8 mouse cellular contexts compared by ENCODE assay signal in genomic region chr5:134100232-134100771, GRCm38 (mm10). TPM values are rescaled to one million over a fixed set of nuclear protein-coding genes. Genes with fewer than 3 reads are reported as not detected.
A peak's percentile ranks its signal among the peaks of the same experiment; 100 is the strongest.
DNase-seq lines count a peak whose midpoint lies in the region; ATAC-seq and TF ChIP-seq lines count a peak whose summit lies in the region.

No protein-coding gene starts in this region.

- peak overlapping the region; percentile 17 to 85 for H3K4me3 ChIP-seq in heart, embryonic 14.5 days (ENCODE audit: control insufficient read depth in 1 of 2, insufficient read depth in 1 of 2, low read depth in 1 of 2, low read length in 2 of 2)
- H3K4me3 ChIP-seq in bone marrow macrophage, adult 2 months (ENCODE audit: insufficient read depth, low read length): peak overlapping the region; percentile 75
- peak overlapping the region; percentile 63 for H3K4me3 ChIP-seq in embryonic fibroblast, embryonic 13.5 days (ENCODE audit: insufficient read depth, low read length)
- peak overlapping the region; percentile 85 for H3K4me3 ChIP-seq in kidney, embryonic 16.5 days (ENCODE audit: low read length)
- peak overlapping the region; percentile 89 for H3K4me3 ChIP-seq in midbrain, embryonic 16.5 days (ENCODE audit: low read depth, low read length)

- TF ChIP-seq CTCF in bone marrow macrophage, adult 2 months (IDR thresholded peaks at IDR 0.05; ENCODE audit: low read depth, low read length): no peak
- TF ChIP-seq CTCF in embryonic fibroblast, embryonic 13.5 days (IDR thresholded peaks at IDR 0.05; ENCODE audit: borderline replicate concordance, insufficient read depth, low read length): no peak

- no peak overlapping the region for H3K27ac ChIP-seq in heart, embryonic 14.5 days (replicated peaks in 1 of 2; ENCODE audit: control insufficient read depth in 1 of 2, insufficient read depth in 1 of 2, low read depth in 2 of 2, low read length in 2 of 2)
- no peak overlapping the region for H3K27ac ChIP-seq in bone marrow macrophage, adult 2 months (ENCODE audit: insufficient read depth, low read depth, low read length)
- no peak overlapping the region for H3K27ac ChIP-seq in embryonic fibroblast, embryonic 13.5 days (ENCODE audit: insufficient read depth, low read length)
- no peak overlapping the region for H3K27ac ChIP-seq in kidney, embryonic 16.5 days (ENCODE audit: low read length)
- peak overlapping the region; percentile 91 for H3K27ac ChIP-seq in midbrain, embryonic 16.5 days (ENCODE audit: low read length)

- no peaks in the 10 kb centered on the region for H3K36me3 ChIP-seq in heart, embryonic 14.5 days (ENCODE audit: control insufficient read depth, insufficient read depth, low read length)
- no peaks in the 10 kb centered on the region for H3K36me3 ChIP-seq in kidney, embryonic 16.5 days (ENCODE audit: insufficient read depth, low read length)
- no peaks in the 10 kb centered on the region for H3K36me3 ChIP-seq in midbrain, embryonic 16.5 days (ENCODE audit: control insufficient read depth, insufficient read depth, low read length)

- peaks cover 3% of the 10 kb centered on the region; the same call in 1 of the 2 replicates for H3K9me3 ChIP-seq in heart, embryonic 14.5 days (ENCODE audit: control insufficient read depth, low read length)
- no peaks in the 10 kb centered on the region for H3K9me3 ChIP-seq in kidney, embryonic 16.5 days (ENCODE audit: low read length)
- no peaks in the 10 kb centered on the region for H3K9me3 ChIP-seq in midbrain, embryonic 16.5 days (replicated peaks; ENCODE audit: control insufficient read depth, low read length, poor library complexity, severe bottlenecking)

- H3K4me1 ChIP-seq in heart, embryonic 14.5 days (ENCODE audit: control insufficient read depth in 2 of 2, insufficient read depth in 2 of 2, low read length in 2 of 2): peaks cover 2 to 26% of the 10 kb centered on the region in 2 experiments; a peak in 3 of 4 replicates
- peaks cover 26% of the 10 kb centered on the region for H3K4me1 ChIP-seq in bone marrow macrophage, adult 2 months (ENCODE audit: control insufficient read depth, insufficient read depth, low read length)
- peaks cover 12% of the 10 kb centered on the region; the same call in 1 of the 2 replicates for H3K4me1 ChIP-seq in embryonic fibroblast, embryonic 13.5 days (ENCODE audit: control insufficient read depth, insufficient read depth, low read length)
- peaks cover 30% of the 10 kb centered on the region for H3K4me1 ChIP-seq in kidney, embryonic 16.5 days (ENCODE audit: insufficient read depth, low read length)
- H3K4me1 ChIP-seq in midbrain, embryonic 16.5 days (ENCODE audit: control insufficient read depth, insufficient read depth, low read length): peaks cover 27% of the 10 kb centered on the region

- no peaks in the 10 kb centered on the region for H3K27me3 ChIP-seq in heart, embryonic 14.5 days (ENCODE audit: control insufficient read depth, insufficient read depth, low read length)
- no peaks in the 10 kb centered on the region for H3K27me3 ChIP-seq in kidney, embryonic 16.5 days (ENCODE audit: insufficient read depth, low read length)
- H3K27me3 ChIP-seq in midbrain, embryonic 16.5 days (ENCODE audit: control insufficient read depth, insufficient read depth, low read depth, low read length): no peaks in the 10 kb centered on the region

- no peak for TF ChIP-seq POLR2A in bone marrow macrophage, adult 2 months (IDR thresholded peaks at IDR 0.05; ENCODE audit: borderline replicate concordance, low read depth, low read length)
- TF ChIP-seq POLR2A in embryonic fibroblast, embryonic 13.5 days (IDR thresholded peaks at IDR 0.05; ENCODE audit: low read depth, low read length): no peak

- 4% methylated on average over 17 of the region's 17 CpGs for WGBS in heart, embryonic 14.5 days
- under 1% methylated on average over 16 of the region's 17 CpGs for WGBS in kidney, embryonic 16.5 days
- WGBS in midbrain, embryonic 16.5 days: under 1% methylated on average over 15 of the region's 17 CpGs

- intact Hi-C loops in heart, postnatal 36 days (cut with DNase I): no loop called here

- no peak for ATAC-seq in heart, embryonic 14.5 days (ENCODE audit: insufficient number of reproducible peaks, insufficient read depth, low FRiP score, low read depth)
- no peak for ATAC-seq in kidney, embryonic 16.5 days (ENCODE audit: low FRiP score, low TSS enrichment)
- ATAC-seq in midbrain, embryonic 16.5 days: peak; percentile 16; the same call in 1 of the 2 replicates

- H3K4me2 ChIP-seq in heart, embryonic 14.5 days (ENCODE audit: low read length): peak overlapping the region; percentile 93
- H3K4me2 ChIP-seq in kidney, embryonic 16.5 days (replicated peaks; ENCODE audit: low read depth, low read length): peak overlapping the region; percentile 96
- peak overlapping the region; percentile 76 for H3K4me2 ChIP-seq in midbrain, embryonic 16.5 days (ENCODE audit: low read length)

- DNase-seq in heart, postnatal 36 days: no peak
- no peak for DNase-seq in urinary bladder, postnatal 14 days (ENCODE audit: low spot score)
- no peak for DNase-seq in urinary bladder, adult 2 months (ENCODE audit: low spot score)

- H3K9ac ChIP-seq in heart, embryonic 14.5 days (ENCODE audit: low read length): peak overlapping the region; percentile 93
- H3K9ac ChIP-seq in kidney, embryonic 16.5 days (replicated peaks; ENCODE audit: low read length): peak overlapping the region; percentile 87
- peak overlapping the region; percentile 90 for H3K9ac ChIP-seq in midbrain, embryonic 16.5 days (ENCODE audit: low read depth, low read length)

RNA-seq across cellular contexts. Expression of gene Castor2, which starts 0.8 kb away (rescaled TPM):
- polyA plus RNA-seq in heart, embryonic 14.5 days (2014; fragmentation: Nextera tagmentation; extraction: Ambion mirVana): 6.2 and 7.7 TPM in 2 replicates
- 10 to 100 TPM; 24.9 to 30.9 TPM for total RNA-seq in heart, postnatal 36 days (2021)
- 10.7 and 18.9 TPM in 2 replicates for polyA plus RNA-seq in bone marrow macrophage, adult 2 months (2012; ENCODE audit: insufficient read depth, insufficient read length, missing spikeins)
- 12.3 and 14.0 TPM in 2 replicates for polyA plus RNA-seq in embryonic fibroblast, embryonic 13.5 days (2011; ENCODE audit: insufficient read length, low read depth, missing spikeins)
- polyA plus RNA-seq in kidney, embryonic 16.5 days (2015; fragmentation: Nextera tagmentation; extraction: Ambion mirVana): 14.0 and 15.2 TPM in 2 replicates
- polyA plus RNA-seq in midbrain, embryonic 16.5 days (2015; fragmentation: Nextera tagmentation; extraction: Ambion mirVana): 29.4 and 34.8 TPM in 2 replicates
- polyA plus RNA-seq in urinary bladder, adult 2 months (2012; rRNA removed): 6.5 and 10.3 TPM in 2 replicates
